Mouse (Mus musculus): ENCODE data around the gene Gm20696.

GRCm38 (mm10) chr6:99353441-99353840, 313.2 kb downstream of the Gm20696 start:
- TF ChIP-seq CTCF (IDR thresholded peaks at IDR 0.05; ENCODE audit: low read depth, low read length) (no peak), EP300 (IDR thresholded peaks at IDR 0.05; ENCODE audit: insufficient read depth, low read depth, low read length) (no peak)

All from ES-Bruce4 (cell line).